Mouse (Mus musculus) G1E (cell line): ENCODE measurements around the gene Abcg5.

ENCODE experiments used
- CTCF ChIP-seq: IDR thresholded peaks from 2 replicates; pipeline ENCODE4 v1.5.1; 2012; ENCODE audit warnings: low read depth, low read length, inconsistent platforms, mixed read lengths
- GATA1 ChIP-seq: IDR thresholded peaks from 2 replicates; pipeline ENCODE4 v1.6.1; 2012; ENCODE audit warnings: borderline replicate concordance, low read length, inconsistent platforms, mixed read lengths
- GATA2 ChIP-seq: IDR thresholded peaks from 2 replicates; pipeline ENCODE4 v1.6.1; 2012; ENCODE audit warnings: low read depth, low read length, inconsistent platforms, borderline replicate concordance
- POLR2AphosphoS5 ChIP-seq: IDR thresholded peaks from 2 replicates; pipeline ENCODE4 v1.6.1; 2012; ENCODE audit warnings: low read depth, low read length, inconsistent platforms; ENCODE audit not compliant: insufficient replicate concordance
- TAL1 ChIP-seq: conservative IDR thresholded peaks from 2 replicates; pipeline ENCODE4 v1.6.1; 2012; ENCODE audit warnings: low read depth, low read length, inconsistent platforms, mixed read lengths

DNA sequence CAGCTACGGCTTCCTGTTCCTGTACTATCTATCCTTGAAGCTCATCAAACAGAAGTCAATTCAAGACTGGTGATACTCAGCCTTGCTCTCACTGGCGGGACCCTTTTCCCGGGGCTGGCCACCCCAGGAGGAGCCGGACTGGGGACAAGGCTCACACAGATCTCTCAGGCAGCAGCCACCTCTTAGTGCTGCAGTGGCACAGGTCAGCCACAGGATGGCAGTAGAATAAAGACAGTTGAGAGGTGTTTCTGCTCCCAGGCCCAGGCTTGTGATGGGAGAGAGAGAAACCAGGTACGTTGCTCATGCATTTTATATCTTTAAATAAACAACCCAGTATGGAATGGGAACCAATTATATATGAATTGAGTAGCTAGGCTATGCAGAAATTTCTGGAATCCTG lies 15.9 kb upstream of the Abcg5 start:
- peak; percentile 70 for TF ChIP-seq CTCF
- no peak for TF ChIP-seq POLR2AphosphoS5
- no peak for TF ChIP-seq GATA2
- no peak for TF ChIP-seq TAL1
- no peak for TF ChIP-seq GATA1
